In the genomic region with DNA sequence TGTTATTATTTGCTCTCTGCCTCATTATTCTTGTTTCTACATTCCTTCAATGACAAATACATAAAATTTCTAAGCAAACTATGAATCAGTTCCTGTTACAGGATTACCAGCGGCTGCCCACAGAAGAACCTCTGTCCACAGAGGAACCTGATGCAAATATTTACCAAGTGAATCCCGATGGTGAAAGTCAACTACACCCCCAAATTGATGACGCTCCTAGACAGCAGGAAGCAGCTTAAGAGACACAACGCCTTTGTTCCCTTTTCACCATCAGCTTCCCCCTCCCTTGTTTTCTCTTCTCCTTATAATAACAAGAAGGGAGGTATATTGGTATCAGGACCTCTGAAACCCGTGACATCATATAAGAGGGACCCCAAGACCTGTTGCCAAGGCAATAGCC, we compare ENCODE assay signal across 1 mouse cellular context.
TF ChIP-seq lines count a peak whose summit lies in the region.

No protein-coding gene starts in this region.

TF ChIP-seq in CH12.LX, 34 proteins besides CTCF, POLR2A, EP300 and RAD21:
- TF ChIP-seq MAX (IDR thresholded peaks at IDR 0.05; ENCODE audit: low read length) (no peak), E2F4 (IDR thresholded peaks at IDR 0.05; ENCODE audit: insufficient replicate concordance, low read depth, low read length) (no peak), HCFC1 (IDR thresholded peaks at IDR 0.05; ENCODE audit: low read depth, low read length) (no peak), SMC3 (IDR thresholded peaks at IDR 0.05; ENCODE audit: low read depth, low read length) (no peak), NRF1 (IDR thresholded peaks at IDR 0.05; ENCODE audit: low read depth, low read length) (no peak)
